Comparison of ENCODE assay signal across 28 mouse cellular contexts in genomic region chr5:73615211-73615610, GRCm38 (mm10). TPM values are rescaled to one million over a fixed set of nuclear protein-coding genes. Genes with fewer than 3 reads are reported as not detected.
A peak's percentile ranks its signal among the peaks of the same experiment; 100 is the strongest.
DNase-seq lines count a peak whose midpoint lies in the region; ATAC-seq and TF ChIP-seq lines count a peak whose summit lies in the region.
"Had no signal": no experiment of that assay in that cellular context is flagged by ENCODE, and none has a peak within 500 bp of the region (broad histone marks: within the 10 kb centered on the region; RNA-seq: fewer than 3 reads in every experiment).

No protein-coding gene starts in this region.

- ATAC-seq in midbrain, embryonic 15.5 days (replicated peaks) = no peak
- ATAC-seq: activated CD4-positive, CD25-positive, alpha-beta regulatory T cell, adult 4 months; forebrain, embryonic 15.5 days; Patski had no signal

- H3K9me3 ChIP-seq in midbrain, embryonic 15.5 days = no peaks in the 10 kb centered on the region
- H3K9me3 ChIP-seq: embryonic facial prominence, embryonic 13.5 days; forebrain, embryonic 15.5 days; heart, embryonic 15.5 days had no signal

- no peaks in the 10 kb centered on the region for H3K27me3 ChIP-seq in midbrain, embryonic 15.5 days (replicated peaks)
- H3K27me3 ChIP-seq: CH12.LX; embryonic facial prominence, embryonic 13.5 days; forebrain, embryonic 15.5 days; heart, embryonic 15.5 days had no signal

- H3K27ac ChIP-seq in olfactory bulb, adult 2 months (ENCODE audit: insufficient read depth, low read depth, low read length) = 0 out of 2 replicates have a peak overlapping the region, but pooled peaks have one; percentile 47
- no peak overlapping the region for H3K27ac ChIP-seq in midbrain, embryonic 15.5 days
- H3K27ac ChIP-seq: embryonic facial prominence, embryonic 13.5 days; forebrain, embryonic 10.5 days; forebrain, embryonic 15.5 days; heart, embryonic 15.5 days; hindbrain, embryonic 10.5 days; hindbrain, embryonic 14.5 days had no signal

- no peak overlapping the region for H3K9ac ChIP-seq in midbrain, embryonic 15.5 days
- H3K9ac ChIP-seq: embryonic facial prominence, embryonic 13.5 days; forebrain, embryonic 15.5 days; heart, embryonic 15.5 days; hindbrain, embryonic 14.5 days had no signal

- H3K4me2 ChIP-seq in midbrain, embryonic 15.5 days = no peak overlapping the region
- H3K4me2 ChIP-seq: embryonic facial prominence, embryonic 13.5 days; forebrain, embryonic 15.5 days; heart, embryonic 11.5 days; heart, embryonic 15.5 days; hindbrain, embryonic 14.5 days had no signal

- TF ChIP-seq CTCF in olfactory bulb, adult 2 months (IDR thresholded peaks at IDR 0.05; ENCODE audit: insufficient read depth, low read depth, low read length) = no peak

- DNase-seq in heart, adult 11 months = peak; percentile 14
- no peak for DNase-seq in heart, adult 8-10 months (ENCODE audit: low spot score)
- DNase-seq in thymus, postnatal 0 days (ENCODE audit: low spot score) = peak; percentile 62
- no peak for DNase-seq in thymus, postnatal 10 days (ENCODE audit: low spot score in 2 of 2)
- no peak for DNase-seq in adrenal gland, adult 18-20 months (ENCODE audit: low spot score in 2 of 2)
- DNase-seq in layer of hippocampus, postnatal 10 days (ENCODE audit: low spot score in 2 of 2) = no peak
- DNase-seq: adrenal gland, adult 2 months; adrenal gland, postnatal 36 days; cerebellum, adult 11 months; cerebellum, adult 8-10 months; cerebellum, postnatal 14 days; gastrocnemius, postnatal 36 days; heart, adult 18-20 months; heart, postnatal 14 days had no signal

- H3K4me3 ChIP-seq in olfactory bulb, adult 2 months (ENCODE audit: insufficient read depth, low read depth, low read length) = no peak overlapping the region
- no peak overlapping the region for H3K4me3 ChIP-seq in midbrain, embryonic 15.5 days
- H3K4me3 ChIP-seq: embryonic facial prominence, embryonic 13.5 days; forebrain, embryonic 10.5 days; forebrain, embryonic 15.5 days; heart, embryonic 15.5 days; hindbrain, embryonic 10.5 days had no signal

- 28% methylated on average over 7 of the region's 7 CpGs for WGBS in olfactory bulb, adult 2 months
- 76% methylated on average over 7 of the region's 7 CpGs for WGBS in midbrain, embryonic 15.5 days

- no peak for TF ChIP-seq POLR2A in olfactory bulb, adult 2 months (IDR thresholded peaks at IDR 0.05; ENCODE audit: insufficient read depth, low read depth, low read length)

- H3K4me1 ChIP-seq in olfactory bulb, adult 2 months (ENCODE audit: control insufficient read depth, insufficient read depth, low read length) = peaks cover 8% of the 10 kb centered on the region
- H3K4me1 ChIP-seq in midbrain, embryonic 15.5 days = no peaks in the 10 kb centered on the region
- H3K4me1 ChIP-seq: embryonic facial prominence, embryonic 13.5 days; forebrain, embryonic 10.5 days; forebrain, embryonic 15.5 days; heart, embryonic 15.5 days; hindbrain, embryonic 10.5 days had no signal

- no peaks in the 10 kb centered on the region for H3K36me3 ChIP-seq in midbrain, embryonic 15.5 days (replicated peaks)
- H3K36me3 ChIP-seq: embryonic facial prominence, embryonic 13.5 days; forebrain, embryonic 10.5 days; forebrain, embryonic 15.5 days; heart, embryonic 15.5 days; hindbrain, embryonic 10.5 days had no signal

RNA-seq across cellular contexts. Expression of gene Lrrc66, which starts 17.1 kb away (rescaled TPM):
- under 1 TPM in 1 of 4 experiments, not detected in 3; 0.12 TPM for total RNA-seq in heart, adult 8-10 months (2022)
- 0.44 and 0.64 TPM in 2 replicates for polyA plus RNA-seq in thymus, postnatal 0 days (2015; fragmentation: Nextera tagmentation; extraction: Ambion mirVana)
- polyA plus RNA-seq in olfactory bulb, adult 2 months (2012; ENCODE audit: insufficient read depth, insufficient read length, low replicate concordance, missing spikeins) = not detected in 2 replicates
- total RNA-seq in adrenal gland, adult 18-20 months (2021) = under 1 TPM in 1 of 2 experiments, not detected in 1; 0.10 TPM
- total RNA-seq in layer of hippocampus, postnatal 10 days (2021) = 1 to 10 TPM in 1 of 2 experiments, not detected in 1; 1.2 TPM
- not detected in 2 replicates for polyA plus RNA-seq in midbrain, embryonic 15.5 days (2015; fragmentation: Nextera tagmentation; extraction: Ambion mirVana)
- total RNA-seq: adrenal gland, adult 2 months; adrenal gland, postnatal 36 days; gastrocnemius, adult 8-10 months; gastrocnemius, postnatal 36 days; heart, adult 18-20 months had no signal
- polyA plus RNA-seq: adrenal gland, adult 2 months; cortical plate, adult 2 months; embryonic facial prominence, embryonic 13.5 days; forebrain, embryonic 10.5 days; forebrain, embryonic 15.5 days; heart, embryonic 11.5 days; hindbrain, embryonic 10.5 days; hindbrain, embryonic 14.5 days; Patski had no signal

RNA-seq across cellular contexts. Expression of gene Sgcb, which starts 32.4 kb away (rescaled TPM):
- 100 to 1,000 TPM; 113 to 128 (median 122) TPM for total RNA-seq in heart, adult 8-10 months (2022)
- 9.5 and 11.0 TPM in 2 replicates for polyA plus RNA-seq in thymus, postnatal 0 days (2015; fragmentation: Nextera tagmentation; extraction: Ambion mirVana)
- not detected in 2 replicates for polyA plus RNA-seq in olfactory bulb, adult 2 months (2012; ENCODE audit: insufficient read depth, insufficient read length, low replicate concordance, missing spikeins)
- 10 to 100 TPM; 20.9 to 26.7 TPM for total RNA-seq in adrenal gland, adult 18-20 months (2021)
- total RNA-seq in layer of hippocampus, postnatal 10 days (2021) = 10 to 100 TPM; 63.2 to 66.0 TPM
- polyA plus RNA-seq in midbrain, embryonic 15.5 days (2015; fragmentation: Nextera tagmentation; extraction: Ambion mirVana) = 35.8 and 36.6 TPM in 2 replicates

RNA-seq across cellular contexts. Expression of gene Spata18, which starts 36.0 kb away (rescaled TPM):
- total RNA-seq in heart, adult 8-10 months (2022) = under 1 TPM; 0.22 to 0.37 (median 0.33) TPM
- polyA plus RNA-seq in thymus, postnatal 0 days (2015; fragmentation: Nextera tagmentation; extraction: Ambion mirVana) = 0.17 and 0.27 TPM in 2 replicates
- not detected in 2 replicates for polyA plus RNA-seq in olfactory bulb, adult 2 months (2012; ENCODE audit: insufficient read depth, insufficient read length, low replicate concordance, missing spikeins)
- total RNA-seq in adrenal gland, adult 18-20 months (2021) = not detected
- total RNA-seq in layer of hippocampus, postnatal 10 days (2021) = 1 to 10 TPM; 2.4 to 2.6 TPM
- polyA plus RNA-seq in midbrain, embryonic 15.5 days (2015; fragmentation: Nextera tagmentation; extraction: Ambion mirVana) = 0.30 and 0.52 TPM in 2 replicates
- total RNA-seq: adrenal gland, adult 2 months; CH12.LX; gastrocnemius, adult 8-10 months; gastrocnemius, postnatal 36 days had no signal
- polyA plus RNA-seq: activated CD4-positive, CD25-positive, alpha-beta regulatory T cell, adult 4 months; adrenal gland, adult 2 months; forebrain, embryonic 10.5 days; heart, embryonic 11.5 days; Patski had no signal

Comparison
In these comparisons a context has a peak if more than half of its experiments do, and no peak if none do; other contexts are left out.
1. DNase-seq: peak in heart, adult 11 months (single experiment) and thymus, postnatal 0 days (single experiment); none in heart, adult 8-10 months (single experiment), thymus, postnatal 10 days (0 of 2), adrenal gland, adult 18-20 months (0 of 2) and layer of hippocampus, postnatal 10 days (0 of 2).